Mouse (Mus musculus): ENCODE results near the gene Slc2a12. TPM values are rescaled to one million over a fixed set of nuclear protein-coding genes. Genes with fewer than 3 reads are reported as not detected.

Slc2a12 gene
- polyA plus RNA-seq, 1 experiment from 2014 or later: 2.0 TPM

DNA sequence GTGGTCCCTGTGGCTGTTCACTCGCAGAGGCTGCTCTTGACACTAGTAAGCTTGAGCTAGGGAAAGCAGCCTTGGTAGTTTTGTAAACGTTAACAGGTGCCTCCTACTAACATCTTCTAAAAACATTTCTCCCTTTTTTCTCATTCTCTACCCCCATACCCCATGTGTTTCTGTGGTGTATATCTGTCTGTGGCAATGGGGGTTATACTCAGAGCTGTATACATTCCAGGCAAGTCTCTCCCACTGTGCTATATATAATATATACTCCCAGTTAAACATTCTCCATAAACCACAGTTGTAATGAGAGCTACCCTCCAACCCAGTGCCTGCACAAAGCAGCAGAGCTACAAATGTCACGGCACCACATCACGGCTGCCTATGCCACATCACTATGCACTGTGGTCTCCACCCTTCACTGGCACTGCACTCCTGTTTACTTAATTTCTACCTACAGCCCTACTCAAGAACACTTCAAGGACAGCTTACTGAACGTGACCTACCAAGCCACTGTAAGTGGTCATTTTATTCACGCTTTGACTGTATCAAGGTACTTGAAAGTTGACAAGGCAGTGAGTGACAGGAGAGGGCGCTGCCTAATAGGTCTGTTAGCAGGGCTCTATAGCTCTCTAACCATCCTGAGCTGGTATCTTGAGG, 63.5 kb downstream of the Slc2a12 start:
- no peaks in the 10 kb centered on the region for H3K27me3 ChIP-seq
- WGBS: 62% methylated on average over 7 of the region's 7 CpGs
- no peak overlapping the region for H3K4me2 ChIP-seq
- H3K4me1 ChIP-seq (replicated peaks): peaks cover 17% of the 10 kb centered on the region
- H3K9ac ChIP-seq: no peak overlapping the region
- H3K27ac ChIP-seq: 0 out of 2 replicates have a peak overlapping the region, but pooled peaks have one; percentile 32
- H3K4me3 ChIP-seq: no peak overlapping the region
- peak; percentile 74; the same call in 1 of the 2 replicates for ATAC-seq (replicated peaks; ENCODE audit: insufficient number of reproducible peaks, insufficient read depth, low FRiP score, low read depth)
- H3K9me3 ChIP-seq (replicated peaks): no peaks in the 10 kb centered on the region
- H3K36me3 ChIP-seq: peaks cover 37% of the 10 kb centered on the region

DNA sequence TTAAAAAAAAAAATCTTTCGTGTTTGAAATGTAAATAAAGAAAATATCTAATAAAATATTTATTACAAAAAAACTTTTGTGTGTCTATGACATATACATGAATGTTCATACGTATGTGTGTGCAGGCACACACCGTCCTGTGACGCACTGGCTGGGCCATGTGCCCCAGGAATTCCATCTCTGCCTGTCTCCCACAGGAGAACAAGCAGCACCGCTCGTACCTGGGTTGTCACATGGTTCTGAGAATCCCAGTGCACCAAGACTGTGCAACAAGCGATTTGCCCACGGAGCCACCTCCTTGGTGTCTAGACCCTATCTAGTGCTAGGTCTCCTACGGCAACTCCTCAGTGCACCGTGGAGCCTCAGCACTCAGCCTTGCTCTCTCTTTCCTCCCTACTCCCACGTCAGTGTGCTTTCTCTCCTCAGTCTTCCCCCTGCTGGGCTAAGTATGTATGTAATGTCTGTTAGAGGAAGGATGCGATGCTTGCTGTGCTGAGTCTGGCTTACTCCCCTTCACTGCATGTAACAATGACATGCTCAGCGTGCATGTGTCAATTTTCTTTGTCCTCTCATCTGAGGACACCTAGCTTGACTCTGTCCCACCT, 65.5 kb downstream of the Slc2a12 start:
- no peak overlapping the region for H3K4me2 ChIP-seq
- H3K4me3 ChIP-seq: no peak overlapping the region
- no peak overlapping the region for H3K9ac ChIP-seq
- no peak for ATAC-seq (replicated peaks; ENCODE audit: insufficient number of reproducible peaks, insufficient read depth, low FRiP score, low read depth)
- no peak overlapping the region for H3K27ac ChIP-seq
- WGBS: 90% methylated on average over 13 of the region's 13 CpGs
- no peaks in the 10 kb centered on the region for H3K9me3 ChIP-seq (replicated peaks)
- peaks cover 22% of the 10 kb centered on the region for H3K4me1 ChIP-seq (replicated peaks)
- H3K27me3 ChIP-seq: no peaks in the 10 kb centered on the region
- H3K36me3 ChIP-seq: peaks cover 36% of the 10 kb centered on the region

DNA sequence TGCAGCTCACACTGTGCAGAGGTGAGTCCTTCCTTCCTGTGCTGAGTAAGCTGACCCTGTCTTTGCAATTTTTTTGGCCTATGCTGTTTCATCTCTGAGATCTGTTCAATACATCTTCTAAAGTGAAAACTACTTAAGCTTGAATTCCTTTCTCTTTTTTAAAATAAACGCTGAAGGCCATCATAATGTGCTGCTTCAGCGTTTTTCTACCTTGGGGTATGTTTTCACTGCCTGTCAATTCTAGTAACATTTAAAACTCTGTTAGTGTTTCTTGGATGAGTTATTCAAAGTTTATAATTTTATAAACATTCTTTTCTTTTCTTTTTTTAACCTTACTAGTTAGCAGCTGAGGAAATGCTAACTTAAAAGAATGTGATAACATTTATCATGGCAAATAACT, 68.1 kb downstream of the Slc2a12 start:
- no peaks in the 10 kb centered on the region for H3K9me3 ChIP-seq (replicated peaks)
- WGBS: 81% methylated on average over 2 of the region's 2 CpGs

DNA sequence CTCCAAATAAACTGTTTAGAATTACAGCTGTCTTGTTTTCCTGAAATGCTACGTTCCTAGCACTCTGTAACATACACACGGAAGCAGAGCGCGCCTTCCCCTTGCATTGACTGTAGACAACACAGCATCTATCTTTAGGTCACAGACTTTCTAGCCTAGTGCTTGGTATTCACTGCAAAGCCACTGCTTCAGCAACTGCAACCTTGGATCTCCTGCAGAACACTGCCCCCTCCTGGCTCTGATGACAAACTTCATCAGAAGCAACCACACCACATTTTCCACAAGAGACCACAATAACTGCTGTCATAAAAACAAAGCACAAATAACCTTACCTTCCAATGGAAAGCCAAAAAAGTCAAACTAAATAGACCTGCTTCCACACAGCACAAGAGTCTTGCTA, 69.7 kb downstream of the Slc2a12 start:
- Histone ChIP-seq H3K9me3 (replicated peaks) (no peaks in the 10 kb centered on the region), H3K4me3 (no peak overlapping the region), H3K9ac (no peak overlapping the region), H3K4me1 (replicated peaks) (peaks cover 11% of the 10 kb centered on the region), H3K27me3 (no peaks in the 10 kb centered on the region), H3K27ac (no peak overlapping the region), H3K4me2 (no peak overlapping the region), H3K36me3 (peaks cover 15% of the 10 kb centered on the region; the same call in 1 of the 2 replicates)
- 57% methylated on average over 4 of the region's 4 CpGs for WGBS
- ATAC-seq (replicated peaks; ENCODE audit: insufficient number of reproducible peaks, insufficient read depth, low FRiP score, low read depth): 0 out of 2 replicates have a peak, but pooled peaks have one; percentile 50

More for the DNA sequence above, 68.1 kb downstream of the Slc2a12 start:
- ATAC-seq (replicated peaks; ENCODE audit: insufficient number of reproducible peaks, insufficient read depth, low FRiP score, low read depth): no peak
- Histone ChIP-seq H3K4me3 (no peak overlapping the region), H3K27me3 (no peaks in the 10 kb centered on the region), H3K36me3 (peaks cover 15% of the 10 kb centered on the region; the same call in 1 of the 2 replicates), H3K27ac (no peak overlapping the region), H3K9ac (no peak overlapping the region), H3K4me1 (replicated peaks) (peaks cover 14% of the 10 kb centered on the region), H3K4me2 (no peak overlapping the region)

DNA sequence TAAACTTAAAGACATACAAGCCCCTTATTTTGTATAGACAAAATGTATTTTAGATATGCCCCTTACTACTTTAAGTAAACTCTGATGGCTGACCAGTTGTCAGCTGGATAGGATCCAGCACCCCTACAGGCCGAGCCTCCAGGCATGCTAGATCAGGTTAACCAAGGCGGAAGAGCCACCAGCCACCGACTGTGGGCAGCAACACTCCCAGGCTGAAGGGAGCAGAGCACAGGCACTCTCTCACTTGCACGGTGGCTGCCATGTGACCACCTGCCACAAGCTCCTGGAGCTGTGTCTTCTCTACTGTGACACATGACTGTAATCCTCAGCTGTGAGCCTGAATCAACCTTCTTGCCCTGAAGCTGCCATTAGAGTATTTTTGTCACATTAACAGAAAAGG, 73.7 kb downstream of the Slc2a12 start:
- WGBS: 24% methylated on average over 4 of the region's 4 CpGs
- H3K27me3 ChIP-seq: no peaks in the 10 kb centered on the region
- no peak overlapping the region for H3K9ac ChIP-seq
- no peaks in the 10 kb centered on the region for H3K36me3 ChIP-seq
- no peak overlapping the region for H3K27ac ChIP-seq
- H3K4me3 ChIP-seq: no peak overlapping the region
- no peaks in the 10 kb centered on the region for H3K9me3 ChIP-seq (replicated peaks)
- ATAC-seq (replicated peaks; ENCODE audit: insufficient number of reproducible peaks, insufficient read depth, low FRiP score, low read depth): no peak
- H3K4me2 ChIP-seq: no peak overlapping the region
- peaks cover 31% of the 10 kb centered on the region for H3K4me1 ChIP-seq (replicated peaks)

DNA sequence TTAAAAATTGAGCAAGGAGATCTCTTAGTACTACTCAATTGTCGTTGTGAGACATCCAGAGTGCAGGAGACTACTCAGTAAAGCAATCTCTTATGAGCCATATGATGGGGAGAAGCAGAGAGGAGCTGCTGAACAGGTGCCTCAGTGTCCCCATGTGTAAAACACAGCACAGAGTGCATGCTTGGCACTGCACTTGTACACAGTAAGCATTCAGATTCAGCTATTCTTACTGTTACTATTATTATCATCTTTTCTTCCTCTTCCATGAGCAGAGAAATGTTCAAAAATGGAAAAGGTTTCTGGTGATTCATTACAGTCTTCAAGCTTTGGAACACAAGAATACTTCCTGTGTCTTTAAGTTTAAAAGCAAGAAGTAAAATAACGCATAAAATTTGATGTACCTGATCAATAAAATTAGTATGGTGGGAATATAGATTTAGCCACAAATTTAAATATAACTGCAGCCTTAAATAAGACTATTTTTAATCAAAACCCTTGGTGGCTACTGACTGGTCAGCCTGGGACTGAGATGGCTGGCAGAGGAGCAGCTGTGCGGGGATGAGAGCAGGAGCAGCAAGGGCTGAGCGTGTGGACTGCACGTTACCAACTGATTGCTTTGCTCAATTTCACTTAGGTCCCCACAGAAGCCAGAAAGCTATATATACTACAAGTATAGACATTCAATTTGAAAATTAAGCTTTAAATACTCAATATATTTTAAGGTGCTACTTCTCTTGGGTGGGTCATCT, 76.1 kb downstream of the Slc2a12 start:
- Histone ChIP-seq H3K36me3 (no peaks in the 10 kb centered on the region), H3K27me3 (no peaks in the 10 kb centered on the region), H3K4me1 (replicated peaks) (peaks cover 26% of the 10 kb centered on the region), H3K27ac (no peak overlapping the region), H3K9ac (no peak overlapping the region), H3K9me3 (replicated peaks) (no peaks in the 10 kb centered on the region), H3K4me3 (no peak overlapping the region), H3K4me2 (no peak overlapping the region)
- no peak for ATAC-seq (replicated peaks; ENCODE audit: insufficient number of reproducible peaks, insufficient read depth, low FRiP score, low read depth)
- 80% methylated on average over 5 of the region's 5 CpGs for WGBS

DNA sequence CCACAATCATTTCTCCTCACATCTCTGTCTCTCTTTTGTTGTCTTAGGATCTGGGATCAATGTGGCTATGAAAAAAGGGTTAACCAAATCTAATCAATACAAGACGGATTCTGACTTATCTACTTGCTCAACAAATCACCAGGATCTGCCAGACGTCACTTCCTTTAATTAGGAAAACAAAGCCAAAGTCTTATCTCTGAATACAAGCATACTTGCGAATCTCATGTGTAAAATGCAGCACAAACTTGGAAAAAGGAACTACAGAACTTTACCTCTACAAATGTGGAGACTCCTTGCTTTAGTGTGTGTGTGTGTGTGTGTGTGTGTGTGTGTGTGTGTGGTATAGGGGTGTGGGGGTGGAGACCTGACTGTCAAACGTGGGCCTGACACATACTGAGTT, 80.4 kb downstream of the Slc2a12 start:
- no peak overlapping the region for H3K4me2 ChIP-seq
- no peak overlapping the region for H3K4me3 ChIP-seq
- no peaks in the 10 kb centered on the region for H3K9me3 ChIP-seq (replicated peaks)
- no peak for ATAC-seq (replicated peaks; ENCODE audit: insufficient number of reproducible peaks, insufficient read depth, low FRiP score, low read depth)
- H3K36me3 ChIP-seq: no peaks in the 10 kb centered on the region
- no peaks in the 10 kb centered on the region for H3K27me3 ChIP-seq
- H3K27ac ChIP-seq: no peak overlapping the region
- H3K9ac ChIP-seq: no peak overlapping the region
- H3K4me1 ChIP-seq (replicated peaks): peaks cover 33% of the 10 kb centered on the region
- whole genome bisulfite sequencing: 48% methylated on average over 4 of the region's 4 CpGs

DNA sequence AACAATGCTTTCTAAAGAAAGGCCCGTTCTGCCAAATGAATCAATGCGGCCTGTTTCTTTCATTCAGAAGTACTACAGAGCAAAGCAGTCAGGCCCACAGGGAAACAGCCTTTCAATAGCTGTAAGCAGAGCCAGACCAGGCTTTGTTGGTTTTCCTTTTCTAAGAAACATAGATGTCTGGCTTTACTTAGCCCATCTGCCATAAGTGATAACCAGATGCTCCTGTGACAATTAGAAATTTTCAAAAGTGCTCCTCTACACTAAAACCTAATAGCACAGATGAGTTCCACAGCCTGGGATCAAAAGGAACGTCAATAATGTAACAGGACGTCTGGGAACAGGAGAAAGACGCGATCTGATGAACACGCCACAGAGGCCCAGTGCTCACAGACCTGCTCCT, 81.5 kb downstream of the Slc2a12 start:
- Histone ChIP-seq H3K27me3 (no peaks in the 10 kb centered on the region), H3K4me2 (no peak overlapping the region), H3K36me3 (no peaks in the 10 kb centered on the region), H3K4me1 (replicated peaks) (peaks cover 26% of the 10 kb centered on the region), H3K9ac (no peak overlapping the region), H3K4me3 (no peak overlapping the region), H3K27ac (no peak overlapping the region), H3K9me3 (replicated peaks) (no peaks in the 10 kb centered on the region)
- 74% methylated on average over 7 of the region's 7 CpGs for WGBS
- ATAC-seq (replicated peaks; ENCODE audit: insufficient number of reproducible peaks, insufficient read depth, low FRiP score, low read depth): no peak

DNA sequence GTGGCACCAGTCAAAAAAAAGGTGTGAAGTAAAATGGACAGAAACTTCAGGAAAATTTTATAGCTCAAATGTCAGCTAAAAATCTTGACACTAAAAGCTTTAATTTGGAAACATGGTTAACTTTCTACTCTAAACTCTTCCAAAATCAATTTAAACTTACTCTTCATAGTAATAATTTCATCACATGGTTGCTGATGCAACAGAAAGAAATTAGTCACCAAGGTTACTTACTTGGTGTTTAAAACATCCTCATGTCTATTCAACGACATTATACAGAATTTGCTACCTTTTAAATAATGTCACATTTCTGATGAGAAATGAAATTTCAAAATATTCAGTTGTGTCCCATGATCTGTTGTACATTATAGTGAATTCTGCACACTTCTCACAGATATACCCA, 83.4 kb downstream of the Slc2a12 start:
- Histone ChIP-seq H3K4me2 (no peak overlapping the region), H3K27ac (no peak overlapping the region), H3K4me3 (no peak overlapping the region), H3K27me3 (no peaks in the 10 kb centered on the region), H3K9me3 (replicated peaks) (no peaks in the 10 kb centered on the region), H3K4me1 (replicated peaks) (peaks cover 24% of the 10 kb centered on the region), H3K36me3 (no peaks in the 10 kb centered on the region), H3K9ac (no peak overlapping the region)
- WGBS: 78% methylated on average over 1 of the region's 1 CpGs
- no peak for ATAC-seq (replicated peaks; ENCODE audit: insufficient number of reproducible peaks, insufficient read depth, low FRiP score, low read depth)

DNA sequence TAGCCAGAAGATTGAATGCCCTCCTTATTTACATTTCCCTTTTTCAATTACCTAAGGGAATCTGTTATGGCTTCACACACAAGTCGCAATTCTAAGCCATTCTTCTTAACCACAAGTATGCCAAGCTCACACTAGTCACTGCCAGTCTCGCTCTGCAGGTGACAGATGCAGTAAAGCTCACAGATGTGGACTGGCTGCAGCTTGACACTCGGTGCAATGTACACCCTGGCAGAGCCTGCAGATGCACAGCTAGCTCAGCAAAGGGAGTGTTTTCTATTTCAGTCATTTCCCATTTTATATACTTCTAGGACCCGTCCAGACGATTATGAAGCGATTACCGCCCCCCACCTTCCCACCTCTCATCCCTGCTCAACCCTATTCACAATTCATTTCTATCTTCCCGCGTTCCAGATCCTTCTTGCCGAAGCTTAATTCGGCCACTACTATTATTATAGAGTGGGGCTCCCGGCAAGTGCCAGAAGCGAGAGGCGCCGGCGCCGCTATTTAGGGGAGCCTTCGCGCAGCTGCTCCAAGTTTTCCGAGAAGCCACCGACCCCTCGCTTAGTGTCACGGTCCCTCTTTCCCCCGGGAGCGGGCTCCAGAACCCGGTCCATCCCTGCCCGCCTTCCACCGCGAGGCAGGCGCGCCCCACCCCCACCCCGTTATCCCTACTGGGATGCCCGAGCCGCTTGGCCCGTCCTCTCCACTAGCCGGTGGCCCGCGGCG, 85.6 kb downstream of the Slc2a12 start:
- Histone ChIP-seq H3K4me2 (peak overlapping the region; percentile 72), H3K4me1 (replicated peaks) (peaks cover 24% of the 10 kb centered on the region), H3K27ac (peak overlapping the region; percentile 91), H3K36me3 (no peaks in the 10 kb centered on the region), H3K9ac (peak overlapping the region; percentile 93), H3K9me3 (replicated peaks) (no peaks in the 10 kb centered on the region), H3K27me3 (no peaks in the 10 kb centered on the region), H3K4me3 (peak overlapping the region; percentile 97)
- ATAC-seq (replicated peaks; ENCODE audit: insufficient number of reproducible peaks, insufficient read depth, low FRiP score, low read depth): peak; percentile 68
- WGBS: under 1% methylated on average over 39 of the region's 39 CpGs

DNA sequence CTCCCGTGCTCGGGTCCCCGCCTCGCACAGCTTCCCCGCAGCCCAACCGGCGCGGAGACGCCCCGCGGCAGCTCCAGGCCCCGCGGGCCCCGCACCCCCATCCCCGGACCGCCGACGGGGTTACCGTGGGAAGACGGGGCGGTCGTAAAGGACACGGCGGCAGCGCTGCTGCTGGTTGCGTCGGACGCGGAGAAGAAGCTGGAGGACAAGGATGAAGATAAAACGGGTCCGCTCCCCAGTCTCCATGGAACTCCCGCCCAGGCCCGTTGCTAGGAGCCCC, 86.1 kb downstream of the Slc2a12 start:
- Histone ChIP-seq H3K4me1 (replicated peaks) (peaks cover 24% of the 10 kb centered on the region), H3K27ac (peak overlapping the region; percentile 91), H3K4me3 (peak overlapping the region; percentile 97), H3K36me3 (no peaks in the 10 kb centered on the region), H3K9ac (peak overlapping the region; percentile 93), H3K27me3 (no peaks in the 10 kb centered on the region), H3K4me2 (peak overlapping the region; percentile 72), H3K9me3 (replicated peaks) (no peaks in the 10 kb centered on the region)
- ATAC-seq (replicated peaks; ENCODE audit: insufficient number of reproducible peaks, insufficient read depth, low FRiP score, low read depth): no peak; the same call in 1 of the 2 replicates
- 0% methylated on average over 33 of the region's 33 CpGs for WGBS
